Mouse (Mus musculus): ENCODE data around the gene Thbs1. TPM values are rescaled to one million over a fixed set of nuclear protein-coding genes. Genes with fewer than 3 reads are reported as not detected.

Gene Thbs1
- polyA plus RNA-seq, 1 experiment, result 126 TPM

DNA sequence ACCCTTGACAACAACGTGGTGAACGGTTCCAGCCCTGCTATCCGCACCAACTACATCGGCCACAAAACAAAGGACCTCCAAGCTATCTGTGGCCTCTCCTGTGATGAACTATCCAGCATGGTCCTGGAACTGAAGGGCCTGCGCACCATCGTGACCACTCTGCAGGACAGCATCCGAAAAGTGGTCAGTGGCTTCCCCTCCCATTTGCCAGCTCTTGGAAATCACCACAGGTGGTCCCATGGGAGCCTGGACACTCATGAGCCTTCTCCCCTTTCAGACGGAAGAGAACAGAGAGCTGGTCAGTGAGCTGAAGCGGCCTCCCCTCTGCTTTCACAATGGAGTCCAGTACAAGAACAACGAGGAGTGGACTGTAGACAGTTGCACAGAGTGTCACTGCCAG is 3.0 kb downstream of the Thbs1 start:
- H3K79me3 ChIP-seq (ENCODE audit: low read depth), result peaks cover 47% of the 10 kb centered on the region
- TF ChIP-seq USF1 (IDR thresholded peaks at IDR 0.05; ENCODE audit: low read depth), result no peak
- peak; percentile 48 for TF ChIP-seq MAX (IDR thresholded peaks at IDR 0.05)
- H3K4me3 ChIP-seq (ENCODE audit: insufficient read depth, poor library complexity, severe bottlenecking), result peak overlapping the region; percentile 77
- no peaks in the 10 kb centered on the region for H3K27me3 ChIP-seq (ENCODE audit: control insufficient read depth, insufficient read depth, insufficient read length)
- peaks cover 73% of the 10 kb centered on the region for H3K36me3 ChIP-seq (ENCODE audit: control insufficient read depth, insufficient read depth)
- peak overlapping the region; percentile 20 for H3ac ChIP-seq (ENCODE audit: control insufficient read depth, insufficient read length, low read depth)
- peaks cover 73% of the 10 kb centered on the region for H3K79me2 ChIP-seq (ENCODE audit: control insufficient read depth, insufficient read depth)

- H3K79me3 ChIP-seq (ENCODE audit: low read depth), result peaks cover 49% of the 10 kb centered on the region
- H3K27me3 ChIP-seq (ENCODE audit: control insufficient read depth, insufficient read depth, insufficient read length), result no peaks in the 10 kb centered on the region
- no peak overlapping the region for H3K4me3 ChIP-seq (ENCODE audit: insufficient read depth, poor library complexity, severe bottlenecking)
- H3ac ChIP-seq (ENCODE audit: control insufficient read depth, insufficient read length, low read depth), result peak overlapping the region; percentile 4
- peaks cover 83% of the 10 kb centered on the region for H3K36me3 ChIP-seq (ENCODE audit: control insufficient read depth, insufficient read depth)
- no peak for TF ChIP-seq CEBPB (IDR thresholded peaks at IDR 0.05; ENCODE audit: low read depth)
- no peak for TF ChIP-seq MYOG (IDR thresholded peaks at IDR 0.05; ENCODE audit: control insufficient read depth, extremely low read depth, insufficient read length)
- TF ChIP-seq FOSL1 (IDR thresholded peaks at IDR 0.05; ENCODE audit: insufficient read depth, low read length, poor library complexity, severe bottlenecking), result no peak
- TF ChIP-seq MYOD1 (IDR thresholded peaks at IDR 0.05; ENCODE audit: control insufficient read depth, insufficient read length, low read depth), result no peak
- TF ChIP-seq MAX (IDR thresholded peaks at IDR 0.05), result no peak
- no peak for TF ChIP-seq CTCF (IDR thresholded peaks at IDR 0.05; ENCODE audit: control insufficient read depth, insufficient read depth, insufficient read length)
- TF ChIP-seq USF1 (IDR thresholded peaks at IDR 0.05; ENCODE audit: low read depth), result no peak
- H3K79me2 ChIP-seq (ENCODE audit: control insufficient read depth, insufficient read depth), result peaks cover 83% of the 10 kb centered on the region
These were observed 4.0 kb downstream of the Thbs1 start for GRCm38 (mm10) chr2:118115647-118116046.

GRCm38 (mm10) chr2:118116180-118116579 is 4.5 kb downstream of the Thbs1 start:
- Histone ChIP-seq H3ac (ENCODE audit: control insufficient read depth, insufficient read length, low read depth) (no peak overlapping the region), H3K36me3 (ENCODE audit: control insufficient read depth, insufficient read depth) (peaks cover 88% of the 10 kb centered on the region), H3K4me3 (ENCODE audit: insufficient read depth, poor library complexity, severe bottlenecking) (no peak overlapping the region), H3K79me3 (ENCODE audit: low read depth) (peaks cover 49% of the 10 kb centered on the region), H3K27me3 (ENCODE audit: control insufficient read depth, insufficient read depth, insufficient read length) (no peaks in the 10 kb centered on the region), H3K79me2 (ENCODE audit: control insufficient read depth, insufficient read depth) (peaks cover 88% of the 10 kb centered on the region)
- TF ChIP-seq MYOD1 (IDR thresholded peaks at IDR 0.05; ENCODE audit: control insufficient read depth, insufficient read length, low read depth) (no peak), FOSL1 (IDR thresholded peaks at IDR 0.05; ENCODE audit: insufficient read depth, low read length, poor library complexity, severe bottlenecking) (no peak), MAX (IDR thresholded peaks at IDR 0.05) (no peak), CEBPB (IDR thresholded peaks at IDR 0.05; ENCODE audit: low read depth) (no peak), USF1 (IDR thresholded peaks at IDR 0.05; ENCODE audit: low read depth) (no peak), MYOG (IDR thresholded peaks at IDR 0.05; ENCODE audit: control insufficient read depth, extremely low read depth, insufficient read length) (no peak), CTCF (IDR thresholded peaks at IDR 0.05; ENCODE audit: control insufficient read depth, insufficient read depth, insufficient read length) (no peak)

GRCm38 (mm10) chr2:118116754-118117290 is 5.1 kb downstream of the Thbs1 start:
- Histone ChIP-seq H3K27me3 (ENCODE audit: control insufficient read depth, insufficient read depth, insufficient read length) (no peaks in the 10 kb centered on the region), H3K79me2 (ENCODE audit: control insufficient read depth, insufficient read depth) (peaks cover 88% of the 10 kb centered on the region), H3ac (ENCODE audit: control insufficient read depth, insufficient read length, low read depth) (no peak overlapping the region), H3K36me3 (ENCODE audit: control insufficient read depth, insufficient read depth) (peaks cover 95% of the 10 kb centered on the region), H3K4me3 (ENCODE audit: insufficient read depth, poor library complexity, severe bottlenecking) (no peak overlapping the region), H3K79me3 (ENCODE audit: low read depth) (peaks cover 49% of the 10 kb centered on the region)
- no peak for TF ChIP-seq FOSL1 (IDR thresholded peaks at IDR 0.05; ENCODE audit: insufficient read depth, low read length, poor library complexity, severe bottlenecking)

DNA sequence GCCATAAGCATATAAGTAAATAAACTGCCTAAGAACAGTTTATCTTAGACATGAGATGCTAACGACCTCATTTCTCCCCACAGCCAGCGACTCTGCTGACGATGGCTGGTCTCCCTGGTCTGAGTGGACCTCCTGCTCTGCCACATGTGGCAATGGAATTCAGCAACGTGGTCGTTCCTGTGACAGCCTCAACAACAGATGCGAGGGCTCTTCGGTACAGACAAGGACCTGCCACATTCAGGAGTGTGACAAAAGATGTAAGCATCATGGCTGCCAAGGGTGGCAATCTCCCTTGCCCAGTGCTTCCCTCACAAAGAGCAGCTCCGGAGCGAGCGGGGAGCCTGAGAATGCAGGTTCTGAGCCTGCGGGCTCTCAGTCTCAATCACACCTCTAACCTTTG is 5.7 kb downstream of the Thbs1 start:
- H3ac ChIP-seq (ENCODE audit: control insufficient read depth, insufficient read length, low read depth), result no peak overlapping the region
- no peak for TF ChIP-seq FOSL1 (IDR thresholded peaks at IDR 0.05; ENCODE audit: insufficient read depth, low read length, poor library complexity, severe bottlenecking)
- TF ChIP-seq MYOD1 (IDR thresholded peaks at IDR 0.05; ENCODE audit: control insufficient read depth, insufficient read length, low read depth), result no peak
- TF ChIP-seq CEBPB (IDR thresholded peaks at IDR 0.05; ENCODE audit: low read depth), result no peak
- no peak for TF ChIP-seq MYOG (IDR thresholded peaks at IDR 0.05; ENCODE audit: control insufficient read depth, extremely low read depth, insufficient read length)
- TF ChIP-seq USF1 (IDR thresholded peaks at IDR 0.05; ENCODE audit: low read depth), result no peak
- no peak for TF ChIP-seq CTCF (IDR thresholded peaks at IDR 0.05; ENCODE audit: control insufficient read depth, insufficient read depth, insufficient read length)
- no peak for TF ChIP-seq MAX (IDR thresholded peaks at IDR 0.05)
- peaks cover 82% of the 10 kb centered on the region for H3K79me2 ChIP-seq (ENCODE audit: control insufficient read depth, insufficient read depth)
- H3K27me3 ChIP-seq (ENCODE audit: control insufficient read depth, insufficient read depth, insufficient read length), result no peaks in the 10 kb centered on the region
- H3K4me3 ChIP-seq (ENCODE audit: insufficient read depth, poor library complexity, severe bottlenecking), result no peak overlapping the region
- peaks cover 43% of the 10 kb centered on the region for H3K79me3 ChIP-seq (ENCODE audit: low read depth)
- H3K36me3 ChIP-seq (ENCODE audit: control insufficient read depth, insufficient read depth), result peaks cover 100% of the 10 kb centered on the region

- H3K36me3 ChIP-seq (ENCODE audit: control insufficient read depth, insufficient read depth), result peaks cover 100% of the 10 kb centered on the region
- no peak overlapping the region for H3K4me3 ChIP-seq (ENCODE audit: insufficient read depth, poor library complexity, severe bottlenecking)
- H3K27me3 ChIP-seq (ENCODE audit: control insufficient read depth, insufficient read depth, insufficient read length), result no peaks in the 10 kb centered on the region
- H3ac ChIP-seq (ENCODE audit: control insufficient read depth, insufficient read length, low read depth), result no peak overlapping the region
- H3K79me3 ChIP-seq (ENCODE audit: low read depth), result peaks cover 37% of the 10 kb centered on the region
- H3K79me2 ChIP-seq (ENCODE audit: control insufficient read depth, insufficient read depth), result peaks cover 76% of the 10 kb centered on the region
- TF ChIP-seq USF1 (IDR thresholded peaks at IDR 0.05; ENCODE audit: low read depth), result no peak
- no peak for TF ChIP-seq MYOG (IDR thresholded peaks at IDR 0.05; ENCODE audit: control insufficient read depth, extremely low read depth, insufficient read length)
- TF ChIP-seq CTCF (IDR thresholded peaks at IDR 0.05; ENCODE audit: control insufficient read depth, insufficient read depth, insufficient read length), result no peak
- no peak for TF ChIP-seq FOSL1 (IDR thresholded peaks at IDR 0.05; ENCODE audit: insufficient read depth, low read length, poor library complexity, severe bottlenecking)
- no peak for TF ChIP-seq MYOD1 (IDR thresholded peaks at IDR 0.05; ENCODE audit: control insufficient read depth, insufficient read length, low read depth)
- TF ChIP-seq CEBPB (IDR thresholded peaks at IDR 0.05; ENCODE audit: low read depth), result no peak
- no peak for TF ChIP-seq MAX (IDR thresholded peaks at IDR 0.05)
These were observed 6.4 kb downstream of the Thbs1 start for GRCm38 (mm10) chr2:118118045-118118444.

Measured in C2C12 (cell line).